In the genomic region with DNA sequence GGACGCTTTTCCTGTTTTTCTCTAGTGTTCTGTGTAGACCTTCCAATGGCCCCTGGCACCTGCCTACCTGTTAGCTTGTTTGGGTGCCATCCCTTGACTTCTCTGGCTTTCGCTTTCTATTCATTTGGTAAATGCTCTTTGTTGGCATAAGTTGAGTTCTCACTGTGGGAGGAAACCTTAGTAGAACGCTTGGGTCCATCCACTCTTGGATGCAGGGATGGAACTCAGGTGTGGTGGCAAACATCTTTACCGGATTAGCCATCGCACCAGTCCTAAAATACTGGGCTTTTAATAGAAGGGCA, we compare ENCODE assay signal across 8 mouse cellular contexts. TPM values are rescaled to one million over a fixed set of nuclear protein-coding genes. Genes with fewer than 3 reads are reported as not detected.
DNase-seq lines count a peak whose midpoint lies in the region; ATAC-seq and TF ChIP-seq lines count a peak whose summit lies in the region.

No protein-coding gene starts in this region.

- no peak for TF ChIP-seq EP300 in CH12.LX (IDR thresholded peaks at IDR 0.05; ENCODE audit: low read length)

- in situ Hi-C loops in CH12.LX (cut with MboI; ENCODE audit: low pct_ligation_motif_present, low pct_unique_long_range_greater_than_20kb, low sequenced_read_pairs), result no loop called here

- 4% methylated on average over 5 of the region's 5 CpGs for WGBS in heart, embryonic 11.5 days (ENCODE audit: insufficient replicate concordance)
- 7% methylated on average over 5 of the region's 5 CpGs for WGBS in forebrain, embryonic 14.5 days
- 3% methylated on average over 5 of the region's 5 CpGs for WGBS in liver, embryonic 16.5 days (ENCODE audit: insufficient replicate concordance)

- no peak for DNase-seq in heart, adult 11 months
- no peak for DNase-seq in CH12.LX (ENCODE audit: extremely low read depth)
- no peak for DNase-seq in forebrain, embryonic 14.5 days (ENCODE audit: low spot score)
- DNase-seq in gastrocnemius, postnatal 14 days, result no peak
- no peak for DNase-seq in thymus, postnatal 14 days
- no peak for DNase-seq in urinary bladder, postnatal 14 days (ENCODE audit: low spot score)

- peak overlapping the region; percentile 96 for H3K4me3 ChIP-seq in heart, embryonic 11.5 days (ENCODE audit: low read depth, low read length)
- peak overlapping the region; percentile 90 to 94 (median 91) for H3K4me3 ChIP-seq in CH12.LX (replicated peaks in 1 of 3; ENCODE audit: low read depth in 2 of 3, low read length in 2 of 3, poor library complexity in 1 of 3)
- H3K4me3 ChIP-seq in forebrain, embryonic 14.5 days (ENCODE audit: low read depth, low read length), result peak overlapping the region; percentile 92
- peak overlapping the region; percentile 97 for H3K4me3 ChIP-seq in liver, embryonic 16.5 days (ENCODE audit: low read depth, low read length)

- H3K4me1 ChIP-seq in heart, embryonic 11.5 days (ENCODE audit: control insufficient read depth, insufficient read depth, low read length), result peaks cover 9% of the 10 kb centered on the region
- H3K4me1 ChIP-seq in CH12.LX (ENCODE audit: control insufficient read depth in 1 of 2, insufficient read depth in 2 of 2), result peaks cover 8 to 27% of the 10 kb centered on the region in 2 experiments
- peaks cover 8% of the 10 kb centered on the region; the same call in 1 of the 2 replicates for H3K4me1 ChIP-seq in forebrain, embryonic 14.5 days (ENCODE audit: control insufficient read depth, insufficient read depth, low read length)
- peaks cover 17% of the 10 kb centered on the region for H3K4me1 ChIP-seq in liver, embryonic 16.5 days (ENCODE audit: control insufficient read depth, low read depth, low read length)

- peak overlapping the region; percentile 95 for H3K9ac ChIP-seq in heart, embryonic 11.5 days (ENCODE audit: low read depth, low read length)
- H3K9ac ChIP-seq in CH12.LX (ENCODE audit: insufficient read depth, low read depth), result peak overlapping the region; percentile 93
- peak overlapping the region; percentile 92 for H3K9ac ChIP-seq in forebrain, embryonic 14.5 days (ENCODE audit: low read length)
- peak overlapping the region; percentile 86 for H3K9ac ChIP-seq in liver, embryonic 16.5 days (ENCODE audit: low read depth, low read length)

- no peak for ATAC-seq in heart, embryonic 11.5 days (replicated peaks; ENCODE audit: insufficient number of reproducible peaks, low FRiP score, low TSS enrichment)
- ATAC-seq in forebrain, embryonic 14.5 days, result no peak
- ATAC-seq in liver, embryonic 16.5 days (ENCODE audit: low read depth), result no peak

- no peak for TF ChIP-seq POLR2A in CH12.LX (IDR thresholded peaks at IDR 0.05; ENCODE audit: low read depth, low read length)

- H3K4me2 ChIP-seq in heart, embryonic 11.5 days, result peak overlapping the region; percentile 84
- peak overlapping the region; percentile 83 for H3K4me2 ChIP-seq in CH12.LX (ENCODE audit: insufficient read depth, low read depth, poor library complexity, severe bottlenecking)
- H3K4me2 ChIP-seq in forebrain, embryonic 14.5 days (ENCODE audit: low read length), result peak overlapping the region; percentile 73
- peak overlapping the region; percentile 83 for H3K4me2 ChIP-seq in liver, embryonic 16.5 days (ENCODE audit: low read depth, low read length)

- no peak for TF ChIP-seq CTCF in CH12.LX (conservative IDR thresholded peaks at IDR 0.05 in 1 of 2, IDR thresholded peaks at IDR 0.05 in 1 of 2; ENCODE audit: low read depth in 2 of 2, low read length in 2 of 2)

- H3K9me3 ChIP-seq in heart, embryonic 11.5 days (replicated peaks; ENCODE audit: control insufficient read depth, low read length), result no peaks in the 10 kb centered on the region
- no peaks in the 10 kb centered on the region for H3K9me3 ChIP-seq in CH12.LX (replicated peaks; ENCODE audit: low read length)
- H3K9me3 ChIP-seq in forebrain, embryonic 14.5 days (replicated peaks; ENCODE audit: control insufficient read depth, low read length), result no peaks in the 10 kb centered on the region
- H3K9me3 ChIP-seq in liver, embryonic 16.5 days (replicated peaks; ENCODE audit: control insufficient read depth, low read length), result no peaks in the 10 kb centered on the region

- no peak overlapping the region for H3K27ac ChIP-seq in heart, embryonic 11.5 days (ENCODE audit: low read depth, low read length)
- H3K27ac ChIP-seq in CH12.LX (ENCODE audit: insufficient read depth, low read depth), result no peak overlapping the region
- H3K27ac ChIP-seq in forebrain, embryonic 14.5 days (ENCODE audit: low read depth, low read length), result no peak overlapping the region
- H3K27ac ChIP-seq in liver, embryonic 16.5 days (ENCODE audit: low read length), result peak overlapping the region; percentile 54; the same call in 1 of the 2 replicates

- H3K27me3 ChIP-seq in heart, embryonic 11.5 days (ENCODE audit: control insufficient read depth, insufficient read depth, low read length), result no peaks in the 10 kb centered on the region
- no peaks in the 10 kb centered on the region for H3K27me3 ChIP-seq in CH12.LX (replicated peaks)
- H3K27me3 ChIP-seq in forebrain, embryonic 14.5 days (replicated peaks; ENCODE audit: control insufficient read depth, insufficient read depth, low read length), result no peaks in the 10 kb centered on the region
- no peaks in the 10 kb centered on the region for H3K27me3 ChIP-seq in liver, embryonic 16.5 days (ENCODE audit: control insufficient read depth, insufficient read depth, low read depth, low read length)

- TF ChIP-seq RAD21 in CH12.LX (IDR thresholded peaks at IDR 0.05; ENCODE audit: low read depth, low read length), result no peak

- H3K36me3 ChIP-seq in heart, embryonic 11.5 days (ENCODE audit: control insufficient read depth, insufficient read depth, low read length), result peaks cover 6% of the 10 kb centered on the region
- peaks cover 20 to 59% of the 10 kb centered on the region in 2 experiments for H3K36me3 ChIP-seq in CH12.LX (replicated peaks in 1 of 2; ENCODE audit: control insufficient read depth in 1 of 2, insufficient read depth in 1 of 2, low read length in 1 of 2)
- peaks cover 19% of the 10 kb centered on the region for H3K36me3 ChIP-seq in forebrain, embryonic 14.5 days (ENCODE audit: control insufficient read depth, insufficient read depth, low read length)
- peaks cover 8% of the 10 kb centered on the region; the same call in 1 of the 2 replicates for H3K36me3 ChIP-seq in liver, embryonic 16.5 days (ENCODE audit: control insufficient read depth, insufficient read depth)

- dilution Hi-C loops in CH12.LX (cut with MboI; ENCODE audit: extremely low pct_ligation_motif_present, extremely low pct_unique_long_range_greater_than_20kb, low sequenced_read_pairs), result no loop called here

- peaks cover 23% of the 10 kb centered on the region for H3K79me2 ChIP-seq in CH12.LX (replicated peaks; ENCODE audit: control insufficient read depth, extremely low read depth, insufficient read depth, poor library complexity, severe bottlenecking)

- intact Hi-C loops in gastrocnemius, postnatal 14 days (cut with DNase I; ENCODE audit: low total_unique reads), result no loop called here

TF ChIP-seq in CH12.LX, 34 proteins besides CTCF, POLR2A, EP300 and RAD21:
- TF ChIP-seq NELFE (IDR thresholded peaks at IDR 0.05; ENCODE audit: low read depth, low read length) (no peak), ZC3H11A (IDR thresholded peaks at IDR 0.05; ENCODE audit: low read depth, low read length) (no peak), IRF4 (IDR thresholded peaks at IDR 0.05; ENCODE audit: low read depth, low read length) (no peak), PAX5 (IDR thresholded peaks at IDR 0.05; ENCODE audit: low read length) (no peak), TBP (conservative IDR thresholded peaks at IDR 0.05; ENCODE audit: low read depth, low read length) (no peak), SIN3A (IDR thresholded peaks at IDR 0.05; ENCODE audit: low read length) (no peak), MAZ (IDR thresholded peaks at IDR 0.05; ENCODE audit: low read depth, low read length) (no peak), KAT2A (IDR thresholded peaks at IDR 0.05; ENCODE audit: insufficient replicate concordance, low read length) (no peak)

RNA-seq across cellular contexts. Expression of a gene that starts 0.7 kb away (rescaled TPM):
- 192 and 200 TPM in 2 replicates for polyA plus RNA-seq in heart, embryonic 11.5 days (2014; fragmentation: Nextera tagmentation; extraction: Ambion mirVana)
- total RNA-seq in CH12.LX (2012; rRNA removed), result 103 and 106 TPM in 2 replicates
- total RNA-seq in CH12.LX (2014; rRNA removed), result 107 and 114 TPM in 2 replicates
- polyA plus RNA-seq in CH12.LX (2012; ENCODE audit: insufficient read length, low read depth), result 83.7 and 93.0 TPM in 2 replicates
- polyA plus RNA-seq in forebrain, embryonic 14.5 days (2014; fragmentation: Nextera tagmentation; extraction: Ambion mirVana), result 342 and 363 TPM in 2 replicates
- 73.1 and 79.3 TPM in 2 replicates for polyA plus RNA-seq in liver, embryonic 16.5 days (2015; fragmentation: Nextera tagmentation; extraction: Ambion mirVana)
- total RNA-seq in gastrocnemius, postnatal 14 days (2021), result 10 to 100 TPM; 38.4 to 42.2 TPM

RNA-seq across cellular contexts. Expression of a gene that starts 27.6 kb away (rescaled TPM):
- polyA plus RNA-seq in heart, embryonic 11.5 days (2014; fragmentation: Nextera tagmentation; extraction: Ambion mirVana), result 83.1 and 83.8 TPM in 2 replicates
- 108 and 126 TPM in 2 replicates for total RNA-seq in CH12.LX (2012; rRNA removed)
- 130 and 146 TPM in 2 replicates for total RNA-seq in CH12.LX (2014; rRNA removed)
- polyA plus RNA-seq in CH12.LX (2012; ENCODE audit: insufficient read length, low read depth), result 167 and 211 TPM in 2 replicates
- polyA plus RNA-seq in forebrain, embryonic 14.5 days (2014; fragmentation: Nextera tagmentation; extraction: Ambion mirVana), result 43.6 and 44.6 TPM in 2 replicates
- polyA plus RNA-seq in liver, embryonic 16.5 days (2015; fragmentation: Nextera tagmentation; extraction: Ambion mirVana), result 39.1 and 39.2 TPM in 2 replicates
- total RNA-seq in gastrocnemius, postnatal 14 days (2021), result 10 to 100 TPM; 72.6 to 76.4 TPM
